Mouse (Mus musculus) embryonic fibroblast, embryonic 13.5 days (primary cell): Measurements from ENCODE around the gene Grm1.

Experiments used
- CTCF ChIP-seq: IDR thresholded peaks from 2 replicates; pipeline ENCODE4 v1.5.1; 2011; ENCODE audit warnings: mild to moderate bottlenecking, control low read depth, low read length, moderate library complexity, borderline replicate concordance; ENCODE audit not compliant: insufficient read depth
- POLR2A ChIP-seq: IDR thresholded peaks from 2 replicates; pipeline ENCODE4 v1.6.1; 2011; ENCODE audit warnings: low read depth, mild to moderate bottlenecking, control low read depth, low read length, moderate library complexity

DNA sequence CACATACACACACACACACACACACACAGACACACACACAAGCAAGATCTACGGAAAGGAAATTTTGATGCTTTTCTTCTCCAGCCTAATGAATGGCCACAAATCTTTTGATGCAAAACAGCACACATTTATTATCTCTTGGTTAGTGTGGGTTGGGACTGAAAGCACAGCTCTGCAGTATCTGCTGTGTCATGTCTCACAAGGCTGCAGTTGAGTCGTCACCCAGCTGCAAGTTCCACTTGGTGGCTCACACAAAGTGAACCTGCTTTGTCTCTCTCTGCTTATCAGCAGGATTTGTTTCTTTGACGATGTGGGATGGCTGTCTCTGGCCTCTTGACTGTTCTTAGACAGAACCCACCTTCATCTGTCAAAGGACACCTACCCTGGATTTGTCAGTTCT, 68.5 kb downstream of the Grm1 start:
- TF ChIP-seq CTCF (no peak), POLR2A (no peak)
